Mouse (Mus musculus) kidney, postnatal 0 days (tissue): Measurements from ENCODE around the gene Aspn. TPM values are rescaled to one million over a fixed set of nuclear protein-coding genes. Genes with fewer than 3 reads are reported as not detected.

Source experiments
- ATAC-seq: fragments of 200-750 bp; cut with Nextera tagmentation; replicated peaks from 2 replicates; pipeline ENCODE4 v1.8.0; 2017; ENCODE audit warnings: low read depth, moderate number of reproducible peaks, moderate TSS enrichment, moderate library complexity; ENCODE audit not compliant: low FRiP score
- DNase-seq: peaks from one replicate; pipeline ENCODE4 v3.0.0-alpha.2; 2016; ENCODE audit warnings: low spot score
- H3K27ac ChIP-seq: fragments of 300-500 bp; sonication (generic); 2 replicates; pipeline ENCODE4 v1.5.1; 2014; ENCODE audit warnings: mild to moderate bottlenecking
- H3K27me3 ChIP-seq: fragments of 300-500 bp; sonication (generic); 2 replicates; pipeline ENCODE4 v1.6.1; 2014; ENCODE audit warnings: low read length, mixed read lengths; ENCODE audit not compliant: insufficient read depth
- H3K36me3 ChIP-seq: fragments of 300-500 bp; sonication (generic); 2 replicates; pipeline ENCODE4 v1.6.1; 2014; ENCODE audit warnings: low read length, mixed read lengths; ENCODE audit not compliant: insufficient read depth
- H3K4me1 ChIP-seq: fragments of 300-500 bp; sonication (generic); replicated peaks from 2 replicates; pipeline ENCODE4 v1.6.1; 2014; ENCODE audit warnings: antibody characterized with exemption, low read length, mixed read lengths; ENCODE audit not compliant: insufficient read depth
- H3K4me2 ChIP-seq: fragments of 300-500 bp; sonication (generic); 2 replicates; pipeline ENCODE4 v1.6.1; 2014; ENCODE audit warnings: mild to moderate bottlenecking, low read length, moderate library complexity, mixed read lengths
- H3K4me3 ChIP-seq: fragments of 300-500 bp; sonication (generic); replicated peaks from 2 replicates; pipeline ENCODE4 v1.5.1; 2014; ENCODE audit warnings: low read depth, low read length
- H3K9ac ChIP-seq: fragments of 300-500 bp; sonication (generic); 2 replicates; pipeline ENCODE4 v1.6.1; 2014; ENCODE audit warnings: low read depth, low read length
- H3K9me3 ChIP-seq: fragments of 300-500 bp; sonication (generic); replicated peaks from 2 replicates; pipeline ENCODE4 v1.6.1; 2016; ENCODE audit warnings: low read length, inconsistent platforms, mixed read lengths
- CTCF ChIP-seq: IDR thresholded peaks from 2 replicates; pipeline ENCODE4 v1.5.1; 2016; ENCODE audit warnings: antibody characterized with exemption, low read depth, mild to moderate bottlenecking, moderate library complexity
- WGBS: fragments of 180-500 bp; shearing (Covaris S2); extraction: QIAGEN DNeasy Blood & Tissue Kit; methylation state at CpG from one replicate; pipeline ENCODE4 v1.1.7; 2014; 5-methylcytosine and 5-hydroxymethylcytosine counted together
- polyA plus RNA-seq: library from polyadenylated mRNA; unstranded; fragments of >200 nt; fragmentation: Nextera tagmentation; extraction: Ambion mirVana; gene quantifications from 2 replicates; pipeline ENCODE4 v1.2.1, GENCODE M21; 2015

Gene Aspn
- polyA plus RNA-seq, 1 experiment from 2014 or later = 30.2 TPM

GRCm38 (mm10) chr13:49536946-49537345, 7.3 kb upstream of the Aspn start:
- no peak overlapping the region for H3K4me3 ChIP-seq
- no peaks in the 10 kb centered on the region for H3K27me3 ChIP-seq
- H3K27ac ChIP-seq = no peak overlapping the region
- no peak overlapping the region for H3K4me2 ChIP-seq
- no peaks in the 10 kb centered on the region for H3K4me1 ChIP-seq
- 94% methylated on average over 1 of the region's 1 CpGs for WGBS
- no peaks in the 10 kb centered on the region for H3K9me3 ChIP-seq
- H3K36me3 ChIP-seq = no peaks in the 10 kb centered on the region
- TF ChIP-seq CTCF = no peak
- DNase-seq (no peak), ATAC-seq (no peak)
- H3K9ac ChIP-seq = no peak overlapping the region

DNA sequence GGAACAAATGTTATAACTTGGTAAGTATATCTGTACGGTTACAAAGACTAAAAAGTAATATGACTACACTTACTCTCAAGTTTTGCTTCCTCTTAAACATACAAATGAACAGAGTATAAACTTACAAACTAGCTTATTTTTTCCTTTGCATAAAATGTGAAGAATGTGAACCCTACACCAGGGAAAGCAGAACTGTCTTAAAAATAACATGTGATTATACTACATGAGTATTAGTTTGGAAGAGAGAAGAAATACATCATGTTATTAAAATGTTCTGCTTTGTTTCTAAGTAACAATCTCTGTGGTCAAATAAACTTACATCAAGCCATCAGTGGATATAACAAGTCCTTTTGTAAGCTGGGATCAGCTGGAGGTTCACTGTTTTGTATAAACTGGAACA, 5.5 kb upstream of the Aspn start:
- Histone ChIP-seq H3K27me3 (no peaks in the 10 kb centered on the region), H3K4me1 (no peaks in the 10 kb centered on the region), H3K4me3 (no peak overlapping the region), H3K36me3 (no peaks in the 10 kb centered on the region), H3K9ac (no peak overlapping the region), H3K4me2 (no peak overlapping the region), H3K9me3 (no peaks in the 10 kb centered on the region), H3K27ac (no peak overlapping the region)
- ATAC-seq (no peak), DNase-seq (peak; percentile 53)
- no peak for TF ChIP-seq CTCF
- 81% methylated on average over 1 of the region's 1 CpGs for WGBS

DNA sequence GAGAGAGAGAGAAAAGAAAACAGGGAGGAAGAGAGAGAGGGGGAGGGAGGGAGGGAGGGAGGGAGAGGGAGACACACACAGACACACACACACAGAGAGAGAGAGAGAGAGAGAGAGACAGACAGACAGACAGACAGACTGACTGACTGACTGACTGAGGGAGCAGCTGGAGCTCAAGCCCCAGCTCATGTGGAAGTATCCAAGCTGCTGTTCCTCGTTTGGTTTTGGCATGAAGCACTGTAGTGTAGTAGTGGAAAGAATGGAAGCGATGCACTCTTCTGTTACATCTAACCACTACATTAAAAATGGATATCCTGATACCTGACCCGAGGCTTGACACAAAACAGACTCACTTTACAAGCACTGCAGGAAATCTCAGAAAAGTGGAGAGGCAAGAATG, 1.4 kb downstream of the Aspn start:
- peak; percentile 55 for DNase-seq
- WGBS = 39% methylated on average over 3 of the region's 3 CpGs
- no peak overlapping the region for H3K4me3 ChIP-seq

DNA sequence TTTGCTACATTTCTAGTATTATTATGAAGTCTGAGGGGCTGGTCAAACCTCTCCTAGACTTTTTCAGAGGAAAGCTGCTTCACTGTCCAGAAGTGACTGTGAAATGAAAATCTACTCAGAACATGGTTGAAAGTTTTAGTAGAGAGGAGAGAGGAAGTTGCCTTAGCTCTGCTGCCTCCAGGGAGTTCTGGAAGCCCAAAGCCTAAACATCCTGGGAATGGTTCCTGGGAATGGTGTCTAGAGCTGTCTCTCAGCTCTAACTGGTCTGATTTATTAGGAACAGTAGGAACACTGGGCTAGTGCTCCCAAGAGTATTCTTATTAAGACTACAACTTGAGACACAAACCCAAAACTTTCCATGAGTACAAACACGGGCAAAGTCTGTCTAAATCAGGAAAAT, 2.3 kb downstream of the Aspn start:
- Histone ChIP-seq H3K4me2 (0 out of 2 replicates have a peak overlapping the region, but pooled peaks have one; percentile 3), H3K36me3 (no peaks in the 10 kb centered on the region), H3K27me3 (no peaks in the 10 kb centered on the region), H3K4me3 (no peak overlapping the region), H3K9ac (no peak overlapping the region), H3K9me3 (no peaks in the 10 kb centered on the region), H3K4me1 (no peaks in the 10 kb centered on the region), H3K27ac (0 out of 2 replicates have a peak overlapping the region, but pooled peaks have one; percentile 27)
- DNase-seq = peak; percentile 69
- no peak for TF ChIP-seq CTCF
- no peak for ATAC-seq
- 62% methylated on average over 1 of the region's 1 CpGs for WGBS

More for the DNA sequence above, 1.4 kb downstream of the Aspn start:
- Histone ChIP-seq H3K9me3 (no peaks in the 10 kb centered on the region), H3K4me1 (no peaks in the 10 kb centered on the region), H3K9ac (no peak overlapping the region), H3K27me3 (no peaks in the 10 kb centered on the region), H3K4me2 (no peak overlapping the region), H3K36me3 (no peaks in the 10 kb centered on the region), H3K27ac (peak overlapping the region; percentile 47; the same call in 1 of the 2 replicates)
- ATAC-seq = no peak
- TF ChIP-seq CTCF = no peak

GRCm38 (mm10) chr13:49547563-49548150, 3.4 kb downstream of the Aspn start:
- TF ChIP-seq CTCF = no peak
- Histone ChIP-seq H3K4me1 (no peaks in the 10 kb centered on the region), H3K4me3 (no peak overlapping the region), H3K4me2 (no peak overlapping the region), H3K27me3 (no peaks in the 10 kb centered on the region), H3K9ac (no peak overlapping the region), H3K9me3 (no peaks in the 10 kb centered on the region), H3K27ac (0 out of 2 replicates have a peak overlapping the region, but pooled peaks have one; percentile 43), H3K36me3 (no peaks in the 10 kb centered on the region)
- no peak for ATAC-seq
- WGBS = 63% methylated on average over 1 of the region's 1 CpGs
- no peak for DNase-seq

DNA sequence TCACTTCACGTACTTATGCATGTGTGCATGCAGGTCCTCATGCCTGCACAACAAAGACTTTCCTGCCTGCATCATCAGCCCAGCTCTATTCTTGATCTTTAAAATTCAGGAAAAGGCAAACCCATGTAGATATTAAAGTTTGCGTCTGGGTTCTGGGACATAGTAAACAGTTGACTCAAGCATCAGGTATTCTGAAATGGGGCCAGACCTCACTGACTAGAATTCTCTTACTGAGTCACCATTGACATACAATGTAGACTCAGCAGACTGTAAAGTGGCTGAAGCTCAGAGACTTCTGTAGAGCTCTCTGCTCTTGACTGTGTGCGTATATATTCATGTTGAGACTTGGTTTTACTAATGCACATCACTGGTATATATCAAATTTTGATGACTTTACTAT, 5.4 kb downstream of the Aspn start:
- no peaks in the 10 kb centered on the region for H3K36me3 ChIP-seq
- no peak overlapping the region for H3K9ac ChIP-seq
- no peaks in the 10 kb centered on the region for H3K9me3 ChIP-seq
- ATAC-seq (no peak), DNase-seq (no peak)
- H3K4me2 ChIP-seq = no peak overlapping the region
- WGBS = 98% methylated on average over 3 of the region's 3 CpGs
- H3K27ac ChIP-seq = no peak overlapping the region
- no peak overlapping the region for H3K4me3 ChIP-seq
- no peaks in the 10 kb centered on the region for H3K4me1 ChIP-seq
- H3K27me3 ChIP-seq = no peaks in the 10 kb centered on the region
- no peak for TF ChIP-seq CTCF

- no peaks in the 10 kb centered on the region for H3K4me1 ChIP-seq
- no peaks in the 10 kb centered on the region for H3K36me3 ChIP-seq
- no peak overlapping the region for H3K27ac ChIP-seq
- H3K4me2 ChIP-seq = no peak overlapping the region
- ATAC-seq (no peak), DNase-seq (no peak)
- H3K9me3 ChIP-seq = no peaks in the 10 kb centered on the region
- H3K9ac ChIP-seq = no peak overlapping the region
- 84% methylated on average over 5 of the region's 5 CpGs for WGBS
- H3K27me3 ChIP-seq = no peaks in the 10 kb centered on the region
- H3K4me3 ChIP-seq = no peak overlapping the region
- TF ChIP-seq CTCF = no peak
Measured at GRCm38 (mm10) chr13:49554519-49554918, 10.3 kb downstream of the Aspn start.
